Mouse (Mus musculus) kidney, postnatal 0 days (tissue): ENCODE results near the gene Ccdc102a. TPM values are rescaled to one million over a fixed set of nuclear protein-coding genes. Genes with fewer than 3 reads are reported as not detected.

Experiments used
- ATAC-seq: fragments of 200-750 bp; cut with Nextera tagmentation; replicated peaks from 2 replicates; pipeline ENCODE4 v1.8.0; 2017; ENCODE audit warnings: low read depth, moderate number of reproducible peaks, moderate TSS enrichment, moderate library complexity; ENCODE audit not compliant: low FRiP score
- DNase-seq: peaks from one replicate; pipeline ENCODE4 v3.0.0-alpha.2; 2016; ENCODE audit warnings: low spot score
- H3K27ac ChIP-seq: fragments of 300-500 bp; sonication (generic); 2 replicates; pipeline ENCODE4 v1.5.1; 2014; ENCODE audit warnings: mild to moderate bottlenecking
- H3K27me3 ChIP-seq: fragments of 300-500 bp; sonication (generic); 2 replicates; pipeline ENCODE4 v1.6.1; 2014; ENCODE audit warnings: low read length, mixed read lengths; ENCODE audit not compliant: insufficient read depth
- H3K36me3 ChIP-seq: fragments of 300-500 bp; sonication (generic); 2 replicates; pipeline ENCODE4 v1.6.1; 2014; ENCODE audit warnings: low read length, mixed read lengths; ENCODE audit not compliant: insufficient read depth
- H3K4me1 ChIP-seq: fragments of 300-500 bp; sonication (generic); replicated peaks from 2 replicates; pipeline ENCODE4 v1.6.1; 2014; ENCODE audit warnings: antibody characterized with exemption, low read length, mixed read lengths; ENCODE audit not compliant: insufficient read depth
- H3K4me2 ChIP-seq: fragments of 300-500 bp; sonication (generic); 2 replicates; pipeline ENCODE4 v1.6.1; 2014; ENCODE audit warnings: mild to moderate bottlenecking, low read length, moderate library complexity, mixed read lengths
- H3K4me3 ChIP-seq: fragments of 300-500 bp; sonication (generic); replicated peaks from 2 replicates; pipeline ENCODE4 v1.5.1; 2014; ENCODE audit warnings: low read depth, low read length
- H3K9ac ChIP-seq: fragments of 300-500 bp; sonication (generic); 2 replicates; pipeline ENCODE4 v1.6.1; 2014; ENCODE audit warnings: low read depth, low read length
- H3K9me3 ChIP-seq: fragments of 300-500 bp; sonication (generic); replicated peaks from 2 replicates; pipeline ENCODE4 v1.6.1; 2016; ENCODE audit warnings: low read length, inconsistent platforms, mixed read lengths
- CTCF ChIP-seq: IDR thresholded peaks from 2 replicates; pipeline ENCODE4 v1.5.1; 2016; ENCODE audit warnings: antibody characterized with exemption, low read depth, mild to moderate bottlenecking, moderate library complexity
- WGBS: fragments of 180-500 bp; shearing (Covaris S2); extraction: QIAGEN DNeasy Blood & Tissue Kit; methylation state at CpG from one replicate; pipeline ENCODE4 v1.1.7; 2014; 5-methylcytosine and 5-hydroxymethylcytosine counted together
- polyA plus RNA-seq: library from polyadenylated mRNA; unstranded; fragments of >200 nt; fragmentation: Nextera tagmentation; extraction: Ambion mirVana; gene quantifications from 2 replicates; pipeline ENCODE4 v1.2.1, GENCODE M21; 2015

Ccdc102a gene
- polyA plus RNA-seq, 1 experiment from 2014 or later, result 20.0 TPM

GRCm38 (mm10) chr8:94904450-94905175 is 13.3 kb downstream of the Ccdc102a start:
- 0 out of 2 replicates have a peak, but pooled peaks cover 8% of the 10 kb centered on the region for H3K36me3 ChIP-seq
- H3K9ac ChIP-seq, result no peak overlapping the region
- ATAC-seq, result no peak; the same call in 1 of the 2 replicates
- no peak overlapping the region for H3K4me2 ChIP-seq
- peak overlapping the region; percentile 55 for H3K27ac ChIP-seq
- no peaks in the 10 kb centered on the region for H3K27me3 ChIP-seq
- DNase-seq, result peak; percentile 81
- TF ChIP-seq CTCF, result no peak
- H3K4me1 ChIP-seq, result peaks cover 33% of the 10 kb centered on the region
- H3K4me3 ChIP-seq, result no peak overlapping the region
- 62% methylated on average over 12 of the region's 12 CpGs for WGBS
- no peaks in the 10 kb centered on the region for H3K9me3 ChIP-seq

- H3K27me3 ChIP-seq, result no peaks in the 10 kb centered on the region
- H3K4me3 ChIP-seq, result no peak overlapping the region
- peak overlapping the region; percentile 10; the same call in 1 of the 2 replicates for H3K27ac ChIP-seq
- H3K36me3 ChIP-seq, result 0 out of 2 replicates have a peak, but pooled peaks cover 8% of the 10 kb centered on the region
- H3K4me2 ChIP-seq, result no peak overlapping the region
- WGBS, result 9% methylated on average over 12 of the region's 12 CpGs
- peak; percentile 78 for DNase-seq
- peak; percentile 50 for ATAC-seq
- no peak overlapping the region for H3K9ac ChIP-seq
- peaks cover 40% of the 10 kb centered on the region for H3K4me1 ChIP-seq
- TF ChIP-seq CTCF, result no peak
- H3K9me3 ChIP-seq, result no peaks in the 10 kb centered on the region
These were observed 14.2 kb downstream of the Ccdc102a start for GRCm38 (mm10) chr8:94903709-94904108.

GRCm38 (mm10) chr8:94901031-94901430 is 16.9 kb downstream of the Ccdc102a start:
- 0 out of 2 replicates have a peak, but pooled peaks cover 8% of the 10 kb centered on the region for H3K36me3 ChIP-seq
- TF ChIP-seq CTCF, result no peak
- no peak overlapping the region for H3K4me3 ChIP-seq
- H3K9ac ChIP-seq, result no peak overlapping the region
- no peaks in the 10 kb centered on the region for H3K27me3 ChIP-seq
- DNase-seq (peak; percentile 31), ATAC-seq (no peak)
- WGBS, result 12% methylated on average over 5 of the region's 5 CpGs
- peak overlapping the region; percentile 36; the same call in 1 of the 2 replicates for H3K27ac ChIP-seq
- H3K4me1 ChIP-seq, result peaks cover 37% of the 10 kb centered on the region
- no peaks in the 10 kb centered on the region for H3K9me3 ChIP-seq
- H3K4me2 ChIP-seq, result no peak overlapping the region

- Histone ChIP-seq H3K4me1 (peaks cover 36% of the 10 kb centered on the region), H3K4me2 (no peak overlapping the region), H3K27me3 (no peaks in the 10 kb centered on the region), H3K4me3 (no peak overlapping the region), H3K9me3 (no peaks in the 10 kb centered on the region), H3K9ac (no peak overlapping the region; the same call in 1 of the 2 replicates), H3K27ac (peak overlapping the region; percentile 36; the same call in 1 of the 2 replicates), H3K36me3 (0 out of 2 replicates have a peak, but pooled peaks cover 8% of the 10 kb centered on the region)
- WGBS, result 14% methylated on average over 6 of the region's 6 CpGs
- TF ChIP-seq CTCF, result no peak
- DNase-seq, result no peak
- no peak for ATAC-seq
These were observed 17.3 kb downstream of the Ccdc102a start for GRCm38 (mm10) chr8:94900617-94901016.

GRCm38 (mm10) chr8:94899262-94899661 is 18.6 kb downstream of the Ccdc102a start:
- ATAC-seq (no peak; the same call in 1 of the 2 replicates), DNase-seq (peak; percentile 44)
- 12% methylated on average over 11 of the region's 11 CpGs for WGBS
- TF ChIP-seq CTCF, result no peak
- Histone ChIP-seq H3K9ac (no peak overlapping the region), H3K4me3 (no peak overlapping the region), H3K36me3 (0 out of 2 replicates have a peak, but pooled peaks cover 8% of the 10 kb centered on the region), H3K4me1 (peaks cover 24% of the 10 kb centered on the region), H3K4me2 (peak overlapping the region; percentile 48), H3K27ac (no peak overlapping the region; the same call in 1 of the 2 replicates), H3K9me3 (no peaks in the 10 kb centered on the region), H3K27me3 (no peaks in the 10 kb centered on the region)

GRCm38 (mm10) chr8:94892917-94893316 is 25.0 kb downstream of the Ccdc102a start:
- no peak overlapping the region for H3K4me3 ChIP-seq
- no peak overlapping the region for H3K27ac ChIP-seq
- WGBS, result 46% methylated on average over 2 of the region's 2 CpGs
- H3K9ac ChIP-seq, result no peak overlapping the region
- H3K4me1 ChIP-seq, result no peaks in the 10 kb centered on the region
- no peaks in the 10 kb centered on the region for H3K27me3 ChIP-seq
- H3K9me3 ChIP-seq, result no peaks in the 10 kb centered on the region
- ATAC-seq (no peak; the same call in 1 of the 2 replicates), DNase-seq (no peak)
- H3K4me2 ChIP-seq, result no peak overlapping the region
- H3K36me3 ChIP-seq, result no peaks in the 10 kb centered on the region
- no peak for TF ChIP-seq CTCF
